Mouse (Mus musculus) naive thymus-derived CD4-positive, alpha-beta T cell, adult 2 months (primary cell): Measurements from ENCODE around the gene Ugt1a7c.
A peak's percentile ranks its signal among the peaks of the same experiment; 100 is the strongest.
"Not testable (repeated sequence)": the region's sequence is repeated elsewhere in the genome, so short reads cannot be mapped to it uniquely, and the experiment has no call there.

ENCODE experiments used
- DNase-seq: peaks from one replicate; pipeline ENCODE4 v3.0.0-alpha.2; 2011; ENCODE audit warnings: low read depth

The Ugt1a7c gene

GRCm38 (mm10) chr1:88197443-88197842, 102.6 kb downstream of the Ugt1a7c start:
- DNase-seq, result no peak

- no peak for DNase-seq
Measured at GRCm38 (mm10) chr1:88199996-88200395, 105.1 kb downstream of the Ugt1a7c start.

DNA sequence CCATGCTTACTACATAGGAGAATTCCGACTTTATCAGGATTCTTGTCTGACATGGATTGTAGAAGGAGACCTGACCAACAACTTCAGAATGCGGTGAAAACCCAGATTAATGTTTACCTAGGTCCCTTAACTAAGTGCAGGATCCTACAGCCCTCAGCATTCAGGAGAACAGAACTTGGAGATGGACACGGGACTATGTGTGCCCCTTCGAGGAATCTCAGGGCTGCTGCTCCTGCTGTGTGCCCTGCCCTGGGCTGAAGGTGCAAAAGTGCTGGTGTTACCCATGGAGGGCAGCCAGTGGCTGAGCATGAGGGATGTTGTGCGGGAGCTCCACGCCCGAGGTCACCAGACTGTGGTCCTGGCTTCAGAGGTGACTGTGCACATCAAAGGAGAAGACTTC, 105.6 kb downstream of the Ugt1a7c start, which contains the start of gene Ugt1a2:
Ugt1a2 (plus strand) TSS at position 146 of the 400 bp plus-strand sequence.
- DNase-seq, result no peak

- DNase-seq, result peak; percentile 64
Measured at GRCm38 (mm10) chr1:88205294-88205922, 110.5 kb downstream of the Ugt1a7c start, which contains the start of gene Dnajb3. Dnajb3 (minus strand) TSS chr1:88205782.

- DNase-seq, result no peak
Measured at GRCm38 (mm10) chr1:88206843-88207479, 112.1 kb downstream of the Ugt1a7c start.

DNA sequence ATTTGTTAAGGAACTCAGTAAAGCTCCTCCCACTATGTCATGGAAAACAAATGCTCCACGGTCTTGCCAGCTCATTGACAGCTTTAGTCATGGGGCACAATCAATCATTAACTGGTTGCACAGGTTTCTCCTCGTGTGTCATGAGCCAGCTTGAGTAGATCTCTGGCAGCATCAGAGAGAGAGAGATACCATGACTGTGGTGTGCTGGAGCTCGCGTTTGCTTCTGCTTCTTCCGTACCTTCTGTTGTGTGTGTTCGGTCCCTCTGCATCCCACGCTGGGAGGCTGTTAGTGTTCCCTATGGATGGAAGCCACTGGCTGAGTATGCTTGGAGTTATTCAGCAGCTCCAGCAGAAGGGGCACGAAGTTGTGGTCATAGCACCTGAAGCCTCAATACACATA, 117.0 kb downstream of the Ugt1a7c start, which contains the start of gene Ugt1a1:
Ugt1a1 (plus strand) TSS at position 148 of the 400 bp plus-strand sequence.
- DNase-seq, result peak; percentile 5

DNA sequence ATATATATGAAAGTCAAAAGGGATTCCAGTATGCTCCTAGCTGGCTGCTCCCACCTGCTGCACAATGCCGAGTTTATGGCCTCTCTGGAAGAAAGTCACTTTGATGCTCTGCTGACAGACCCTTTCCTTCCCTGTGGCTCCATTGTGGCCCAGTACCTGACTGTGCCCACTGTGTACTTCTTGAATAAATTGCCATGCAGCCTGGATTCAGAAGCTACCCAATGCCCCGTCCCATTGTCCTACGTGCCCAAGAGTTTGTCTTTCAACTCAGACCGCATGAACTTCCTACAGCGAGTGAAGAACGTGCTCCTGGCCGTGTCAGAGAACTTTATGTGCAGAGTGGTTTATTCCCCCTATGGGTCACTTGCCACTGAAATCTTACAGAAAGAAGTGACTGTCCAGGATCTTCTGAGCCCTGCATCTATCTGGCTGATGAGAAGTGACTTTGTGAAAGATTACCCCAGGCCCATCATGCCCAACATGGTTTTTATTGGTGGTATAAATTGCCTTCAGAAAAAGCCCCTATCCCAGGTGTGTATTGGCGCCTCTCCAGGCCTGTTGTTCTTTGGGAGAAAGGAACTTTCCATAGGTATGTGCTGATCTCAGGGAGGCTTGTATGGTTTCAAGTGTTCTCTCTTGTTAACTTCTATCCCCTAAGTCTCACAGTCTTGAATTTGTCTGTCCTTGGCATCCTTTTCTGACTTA, 117.6 kb downstream of the Ugt1a7c start:
- DNase-seq, result peak; percentile 5

GRCm38 (mm10) chr1:88213061-88213460, 118.2 kb downstream of the Ugt1a7c start:
- DNase-seq, result peak; percentile 6

- peak; percentile 13 for DNase-seq
Measured at GRCm38 (mm10) chr1:88213766-88214461, 119.1 kb downstream of the Ugt1a7c start.

DNA sequence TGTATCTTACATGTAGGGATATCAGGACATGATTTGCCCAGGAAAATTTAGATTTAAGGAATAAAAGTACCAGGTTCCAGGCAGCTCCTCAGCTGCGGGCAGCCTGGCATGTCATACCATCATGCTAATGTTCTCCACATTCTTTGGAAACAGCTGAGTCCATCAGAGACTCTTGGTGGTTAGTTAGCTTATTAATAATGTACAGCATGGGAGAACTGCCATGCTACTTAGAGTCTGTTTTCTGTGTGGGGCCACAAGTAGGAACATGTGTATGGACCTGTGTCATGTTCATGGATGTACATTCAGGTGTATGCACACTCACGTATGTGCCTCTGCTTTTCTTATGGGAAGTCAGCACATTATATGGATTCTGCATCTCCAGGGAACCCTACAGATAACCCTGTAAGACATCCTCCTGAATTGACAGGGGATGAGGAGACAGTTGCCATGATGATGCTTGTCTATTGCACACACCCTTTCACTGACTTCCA, 119.6 kb downstream of the Ugt1a7c start:
- DNase-seq, result peak; percentile 11

GRCm38 (mm10) chr1:88215466-88216380, 120.9 kb downstream of the Ugt1a7c start:
- DNase-seq, result peak; percentile 5

- no peak for DNase-seq
Measured at GRCm38 (mm10) chr1:88216551-88216950, 121.7 kb downstream of the Ugt1a7c start.

DNA sequence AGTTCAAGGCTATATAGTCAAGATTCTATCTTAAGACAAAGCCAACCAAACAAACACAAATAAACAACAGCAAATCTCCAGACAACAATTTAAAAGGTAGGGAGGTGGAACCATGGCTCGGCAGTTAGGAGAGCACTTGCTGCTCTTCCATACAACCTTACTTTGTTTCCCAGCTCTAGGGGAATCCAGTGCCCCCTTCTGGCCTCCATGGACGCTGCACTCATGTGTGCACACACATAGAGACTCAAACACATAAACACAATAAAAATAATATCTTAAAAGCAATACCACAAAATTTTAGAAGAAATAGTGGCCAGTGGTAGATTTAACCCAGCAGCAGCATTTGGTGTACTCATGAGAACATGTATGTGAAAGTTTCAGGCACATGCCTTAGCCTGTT, 122.3 kb downstream of the Ugt1a7c start:
- peak; percentile 11 for DNase-seq

GRCm38 (mm10) chr1:88217576-88217975, 122.7 kb downstream of the Ugt1a7c start:
- peak; percentile 7 for DNase-seq

- DNase-seq, result peak; percentile 2
Measured at GRCm38 (mm10) chr1:88218051-88218450, 123.2 kb downstream of the Ugt1a7c start.

DNA sequence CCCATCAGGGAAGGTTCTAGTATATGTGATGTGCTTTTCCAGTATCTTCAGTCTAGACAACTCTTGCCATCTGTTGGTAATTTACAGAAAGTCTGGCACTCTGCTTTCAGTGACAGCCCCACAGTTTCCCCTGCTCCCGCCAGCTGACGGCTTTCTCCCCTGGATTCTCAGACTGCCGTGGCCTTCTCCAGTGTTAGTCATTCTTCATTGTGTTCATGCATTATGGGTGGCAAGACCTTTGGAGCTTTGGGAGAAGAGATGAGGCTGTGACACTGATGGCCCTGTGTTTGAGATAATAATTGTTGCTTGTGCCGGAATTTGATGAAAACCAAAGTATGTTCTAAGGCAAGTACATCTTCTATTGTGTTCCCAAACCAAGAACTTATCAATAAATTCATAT, 123.7 kb downstream of the Ugt1a7c start:
- no peak for DNase-seq

GRCm38 (mm10) chr1:88219054-88219453, 124.2 kb downstream of the Ugt1a7c start:
- no peak for DNase-seq

GRCm38 (mm10) chr1:88220336-88220735, 125.5 kb downstream of the Ugt1a7c start:
- no peak for DNase-seq

- DNase-seq, result no peak
Measured at GRCm38 (mm10) chr1:88222216-88222615, 127.4 kb downstream of the Ugt1a7c start.

DNA sequence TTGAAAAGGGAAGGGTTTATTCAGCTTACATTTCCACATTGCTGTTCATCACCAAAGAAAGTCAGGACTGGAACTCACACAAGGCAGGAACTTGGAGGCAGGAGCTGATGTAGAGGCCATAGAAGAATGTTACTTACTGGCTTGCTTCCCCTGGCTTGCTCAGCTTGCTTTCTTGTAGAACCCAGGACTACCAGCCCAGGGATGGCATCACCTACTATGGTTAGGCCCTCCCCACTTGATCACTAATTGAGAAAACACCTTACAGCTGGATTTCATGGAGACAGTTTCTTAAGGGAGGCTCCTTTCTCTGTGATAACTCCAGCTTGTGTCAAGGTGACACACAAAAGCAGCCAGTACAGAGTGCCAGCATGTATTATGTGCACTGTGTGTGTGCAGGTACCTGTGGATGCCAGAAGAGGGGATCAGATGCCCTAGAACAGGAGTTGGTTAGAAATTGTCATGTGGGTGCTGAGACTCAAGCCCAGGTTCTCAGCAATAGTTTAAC, 128.2 kb downstream of the Ugt1a7c start:
- DNase-seq, result not testable (repeated sequence)

DNA sequence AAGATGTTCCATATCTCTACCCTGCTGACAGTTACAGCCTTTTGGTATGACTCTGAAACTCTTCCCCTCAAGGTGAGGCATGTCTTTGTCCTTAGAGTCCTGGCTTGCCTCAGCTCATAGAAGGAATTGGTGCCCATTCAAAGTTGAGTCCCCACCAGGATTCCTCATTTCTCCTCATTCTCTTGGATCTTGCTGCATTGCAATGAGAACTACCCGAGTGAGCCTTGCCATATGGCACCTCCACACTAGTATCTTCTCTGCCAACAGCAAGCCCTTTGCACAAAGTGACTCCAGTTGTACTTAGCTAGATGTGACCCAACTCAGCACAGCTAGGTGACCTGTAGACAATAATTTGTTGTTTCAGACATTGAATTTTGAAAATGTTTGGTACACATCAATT, 128.7 kb downstream of the Ugt1a7c start:
- DNase-seq, result no peak
